Mouse (Mus musculus): ENCODE data around the gene Sec31a. TPM values are rescaled to one million over a fixed set of nuclear protein-coding genes. Genes with fewer than 3 reads are reported as not detected.

The Sec31a gene
- polyA plus RNA-seq, 2 experiments = 43.6 to 48.5 TPM

DNA sequence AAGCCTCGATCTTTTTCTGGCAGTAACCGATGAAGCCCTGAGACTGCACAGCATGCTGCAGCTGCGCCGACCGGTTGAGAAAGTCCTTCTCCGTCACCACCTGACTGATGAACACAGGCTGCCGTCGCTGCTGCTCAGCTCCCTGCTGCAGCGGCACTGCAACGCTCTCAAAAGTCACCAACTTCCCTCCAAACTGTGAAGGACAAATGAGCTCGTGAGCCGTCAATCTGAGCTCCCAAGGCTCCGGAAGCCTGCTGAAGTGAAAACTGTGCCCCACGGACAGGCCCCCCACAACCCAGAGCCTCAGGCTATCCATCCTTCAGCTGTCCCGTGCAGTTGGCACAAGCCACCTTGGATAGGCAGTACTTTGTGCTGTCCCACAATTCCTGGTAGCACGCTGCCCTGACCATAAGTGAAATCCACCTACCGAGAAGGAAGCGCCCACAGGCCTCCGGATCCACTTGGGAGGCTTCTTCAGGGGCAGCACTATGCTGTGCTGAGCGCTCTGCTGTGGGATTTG, 23.5 kb downstream of the Sec31a start:
- Histone ChIP-seq H3K27ac (no peak overlapping the region), H3K27me3 (ENCODE audit: control insufficient read depth, insufficient read depth, low read length) (no peaks in the 10 kb centered on the region), H3K9me3 (ENCODE audit: control insufficient read depth, low read length) (no peaks in the 10 kb centered on the region), H3K9ac (replicated peaks) (no peak overlapping the region), H3K4me3 (ENCODE audit: insufficient read depth in 1 of 2, low read depth in 2 of 2, low read length in 2 of 2) (no peak overlapping the region), H3K4me1 (replicated peaks; ENCODE audit: control insufficient read depth in 2 of 2, insufficient read depth in 2 of 2, low read length in 1 of 2) (no peaks in the 10 kb centered on the region), H3K36me3 (replicated peaks; ENCODE audit: control insufficient read depth, insufficient read depth, low read depth) (peaks cover 23% of the 10 kb centered on the region), H3K4me2 (ENCODE audit: low read depth) (no peak overlapping the region)
- WGBS (ENCODE audit: insufficient replicate concordance) = 89% methylated on average over 20 of the region's 20 CpGs
- TF ChIP-seq EP300 (IDR thresholded peaks at IDR 0.05; ENCODE audit: low read depth) (no peak), CTCF (IDR thresholded peaks at IDR 0.05; ENCODE audit: low read depth) (no peak)
- ATAC-seq (ENCODE audit: insufficient read depth) (no peak), DNase-seq (ENCODE audit: low read depth in 3 of 3, low spot score in 3 of 3) (no peak)

DNA sequence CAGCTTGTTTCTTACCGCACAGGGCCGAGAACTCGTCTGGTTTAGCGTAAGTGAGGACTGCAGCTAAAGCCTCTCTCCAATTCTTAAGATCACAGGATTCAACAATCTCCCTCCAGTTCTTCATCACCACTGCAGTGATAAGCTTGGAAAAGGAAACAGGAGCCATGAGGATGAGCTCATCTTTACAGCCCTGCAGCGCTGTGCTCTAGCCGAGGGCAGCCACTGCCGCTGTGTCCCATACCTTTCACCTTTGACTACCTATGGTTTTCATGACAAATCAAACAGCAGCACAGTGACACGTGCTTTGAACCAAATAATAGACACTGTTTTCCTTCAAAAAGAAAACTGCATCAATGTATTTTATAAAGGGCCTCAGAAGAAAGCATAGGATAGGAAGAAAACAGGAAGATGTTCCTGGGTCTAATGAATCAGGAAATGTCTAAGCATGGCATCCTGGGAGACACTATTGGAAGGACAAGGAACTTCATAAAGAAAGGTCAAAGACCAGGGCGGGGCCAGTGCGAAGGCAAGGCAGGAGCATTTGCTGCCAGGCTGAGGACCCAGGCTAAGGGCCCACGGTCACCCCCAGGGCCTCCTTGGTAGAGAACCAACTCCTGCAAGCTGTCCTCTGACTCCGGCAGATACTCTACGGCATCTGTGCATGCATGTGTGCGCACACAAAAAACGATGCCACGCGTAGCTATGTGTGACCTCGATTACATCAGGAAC, 32.1 kb downstream of the Sec31a start:
- no peak for ATAC-seq (ENCODE audit: insufficient read depth)

GRCm38 (mm10) chr5:100381094-100381493, 34.9 kb downstream of the Sec31a start:
- Histone ChIP-seq H3K9me3 (ENCODE audit: control insufficient read depth, low read length) (no peaks in the 10 kb centered on the region), H3K27me3 (ENCODE audit: control insufficient read depth, insufficient read depth, low read length) (no peaks in the 10 kb centered on the region), H3K36me3 (replicated peaks; ENCODE audit: control insufficient read depth, insufficient read depth, low read depth) (peaks cover 17% of the 10 kb centered on the region), H3K4me3 (ENCODE audit: insufficient read depth in 1 of 2, low read depth in 2 of 2, low read length in 2 of 2) (no peak overlapping the region), H3K4me1 (replicated peaks; ENCODE audit: control insufficient read depth in 2 of 2, insufficient read depth in 2 of 2, low read length in 1 of 2) (no peaks in the 10 kb centered on the region), H3K9ac (replicated peaks) (no peak overlapping the region), H3K27ac (no peak overlapping the region), H3K4me2 (ENCODE audit: low read depth) (no peak overlapping the region)
- no peak for ATAC-seq (ENCODE audit: insufficient read depth)
- TF ChIP-seq CTCF (IDR thresholded peaks at IDR 0.05; ENCODE audit: low read depth) = no peak
- no peak for TF ChIP-seq EP300 (IDR thresholded peaks at IDR 0.05; ENCODE audit: low read depth)
- WGBS (ENCODE audit: insufficient replicate concordance) = 89% methylated on average over 7 of the region's 7 CpGs
- no peak for DNase-seq (ENCODE audit: low read depth in 3 of 3, low spot score in 3 of 3)

More for the DNA sequence above, 32.1 kb downstream of the Sec31a start:
- Histone ChIP-seq H3K9ac (replicated peaks) (no peak overlapping the region), H3K9me3 (ENCODE audit: control insufficient read depth, low read length) (no peaks in the 10 kb centered on the region), H3K4me2 (ENCODE audit: low read depth) (no peak overlapping the region), H3K36me3 (replicated peaks; ENCODE audit: control insufficient read depth, insufficient read depth, low read depth) (peaks cover 11% of the 10 kb centered on the region), H3K27ac (no peak overlapping the region), H3K4me1 (replicated peaks; ENCODE audit: control insufficient read depth in 2 of 2, insufficient read depth in 2 of 2, low read length in 1 of 2) (no peaks in the 10 kb centered on the region), H3K4me3 (ENCODE audit: insufficient read depth in 1 of 2, low read depth in 2 of 2, low read length in 2 of 2) (no peak overlapping the region), H3K27me3 (ENCODE audit: control insufficient read depth, insufficient read depth, low read length) (no peaks in the 10 kb centered on the region)
- 88% methylated on average over 18 of the region's 18 CpGs for WGBS (ENCODE audit: insufficient replicate concordance)
- DNase-seq (ENCODE audit: low read depth in 3 of 3, low spot score in 3 of 3) = no peak
- TF ChIP-seq EP300 (IDR thresholded peaks at IDR 0.05; ENCODE audit: low read depth) (no peak), CTCF (IDR thresholded peaks at IDR 0.05; ENCODE audit: low read depth) (no peak)

GRCm38 (mm10) chr5:100380277-100380676, 35.8 kb downstream of the Sec31a start:
- H3K4me2 ChIP-seq (ENCODE audit: low read depth) = no peak overlapping the region
- no peaks in the 10 kb centered on the region for H3K9me3 ChIP-seq (ENCODE audit: control insufficient read depth, low read length)
- DNase-seq (ENCODE audit: low read depth in 3 of 3, low spot score in 3 of 3) = no peak
- H3K27me3 ChIP-seq (ENCODE audit: control insufficient read depth, insufficient read depth, low read length) = no peaks in the 10 kb centered on the region
- no peak overlapping the region for H3K4me3 ChIP-seq (ENCODE audit: insufficient read depth in 1 of 2, low read depth in 2 of 2, low read length in 2 of 2)
- WGBS (ENCODE audit: insufficient replicate concordance) = 83% methylated on average over 5 of the region's 5 CpGs
- TF ChIP-seq CTCF (IDR thresholded peaks at IDR 0.05; ENCODE audit: low read depth) (no peak), EP300 (IDR thresholded peaks at IDR 0.05; ENCODE audit: low read depth) (no peak)
- ATAC-seq (ENCODE audit: insufficient read depth) = no peak
- no peaks in the 10 kb centered on the region for H3K4me1 ChIP-seq (replicated peaks; ENCODE audit: control insufficient read depth in 2 of 2, insufficient read depth in 2 of 2, low read length in 1 of 2)
- no peak overlapping the region for H3K27ac ChIP-seq
- no peak overlapping the region for H3K9ac ChIP-seq (replicated peaks)
- peaks cover 17% of the 10 kb centered on the region for H3K36me3 ChIP-seq (replicated peaks; ENCODE audit: control insufficient read depth, insufficient read depth, low read depth)

- Histone ChIP-seq H3K4me1 (replicated peaks; ENCODE audit: control insufficient read depth in 2 of 2, insufficient read depth in 2 of 2, low read length in 1 of 2) (no peaks in the 10 kb centered on the region), H3K4me3 (ENCODE audit: insufficient read depth in 1 of 2, low read depth in 2 of 2, low read length in 2 of 2) (no peak overlapping the region), H3K27ac (no peak overlapping the region), H3K36me3 (replicated peaks; ENCODE audit: control insufficient read depth, insufficient read depth, low read depth) (peaks cover 20% of the 10 kb centered on the region), H3K4me2 (ENCODE audit: low read depth) (no peak overlapping the region), H3K27me3 (ENCODE audit: control insufficient read depth, insufficient read depth, low read length) (no peaks in the 10 kb centered on the region), H3K9ac (replicated peaks) (no peak overlapping the region), H3K9me3 (ENCODE audit: control insufficient read depth, low read length) (no peaks in the 10 kb centered on the region)
- WGBS (ENCODE audit: insufficient replicate concordance) = 72% methylated on average over 2 of the region's 2 CpGs
- ATAC-seq (ENCODE audit: insufficient read depth) (no peak), DNase-seq (ENCODE audit: low read depth in 3 of 3, low spot score in 3 of 3) (no peak)
- no peak for TF ChIP-seq CTCF (IDR thresholded peaks at IDR 0.05; ENCODE audit: low read depth)
- no peak for TF ChIP-seq EP300 (IDR thresholded peaks at IDR 0.05; ENCODE audit: low read depth)
Measured at GRCm38 (mm10) chr5:100378981-100379380, 37.1 kb downstream of the Sec31a start.

Measured in liver, embryonic 14.5 days (tissue).